Mouse (Mus musculus) limb, embryonic 13.5 days (tissue): ENCODE results near the gene Agtrap. TPM values are rescaled to one million over a fixed set of nuclear protein-coding genes. Genes with fewer than 3 reads are reported as not detected.
"Not testable (repeated sequence)": the region's sequence is repeated elsewhere in the genome, so short reads cannot be mapped to it uniquely, and the experiment has no call there.

ENCODE experiments used
- ATAC-seq: fragments of 200-750 bp; cut with Nextera tagmentation; 2 replicates; pipeline ENCODE4 v1.8.0; 2017; ENCODE audit warnings: low read depth, moderate number of reproducible peaks, moderate TSS enrichment; ENCODE audit not compliant: low FRiP score
- H3K27ac ChIP-seq: fragments of 300-500 bp; sonication (generic); 2 replicates; pipeline ENCODE4 v1.5.1; 2015; ENCODE audit warnings: inconsistent platforms, mild to moderate bottlenecking, moderate library complexity
- H3K27me3 ChIP-seq: fragments of 300-500 bp; sonication (generic); 2 replicates; pipeline ENCODE4 v1.6.1; 2015; ENCODE audit warnings: mild to moderate bottlenecking, inconsistent platforms
- H3K36me3 ChIP-seq: fragments of 300-500 bp; sonication (generic); 2 replicates; pipeline ENCODE4 v1.6.1; 2015; ENCODE audit warnings: inconsistent platforms, mild to moderate bottlenecking, moderate library complexity
- H3K4me1 ChIP-seq: fragments of 300-500 bp; sonication (generic); 2 replicates; pipeline ENCODE4 v1.6.1; 2015; ENCODE audit warnings: inconsistent platforms
- H3K4me2 ChIP-seq: fragments of 300-500 bp; sonication (generic); replicated peaks from 2 replicates; pipeline ENCODE4 v1.6.1; 2015; ENCODE audit warnings: inconsistent platforms, mild to moderate bottlenecking, moderate library complexity
- H3K4me3 ChIP-seq: fragments of 300-500 bp; sonication (generic); 2 replicates; pipeline ENCODE4 v1.5.1; 2015; ENCODE audit warnings: moderate library complexity, mild to moderate bottlenecking, inconsistent platforms
- H3K9ac ChIP-seq: fragments of 300-500 bp; sonication (generic); 2 replicates; pipeline ENCODE4 v1.6.1; 2015; ENCODE audit warnings: mild to moderate bottlenecking, inconsistent platforms
- H3K9me3 ChIP-seq: fragments of 300-500 bp; sonication (generic); 2 replicates; pipeline ENCODE4 v1.6.1; 2016; ENCODE audit warnings: inconsistent platforms
- WGBS: fragments of 180-500 bp; shearing (Covaris S2); methylation state at CpG from one replicate; pipeline ENCODE4 v1.1.7; 2015; 5-methylcytosine and 5-hydroxymethylcytosine counted together
- polyA plus RNA-seq: library from polyadenylated mRNA; unstranded; fragments of >200 nt; fragmentation: Nextera tagmentation; extraction: Ambion mirVana; gene quantifications from 2 replicates; pipeline ENCODE4 v1.2.1, GENCODE M21; 2015

Gene Agtrap
- polyA plus RNA-seq, 1 experiment from 2014 or later, result 14.1 TPM

DNA sequence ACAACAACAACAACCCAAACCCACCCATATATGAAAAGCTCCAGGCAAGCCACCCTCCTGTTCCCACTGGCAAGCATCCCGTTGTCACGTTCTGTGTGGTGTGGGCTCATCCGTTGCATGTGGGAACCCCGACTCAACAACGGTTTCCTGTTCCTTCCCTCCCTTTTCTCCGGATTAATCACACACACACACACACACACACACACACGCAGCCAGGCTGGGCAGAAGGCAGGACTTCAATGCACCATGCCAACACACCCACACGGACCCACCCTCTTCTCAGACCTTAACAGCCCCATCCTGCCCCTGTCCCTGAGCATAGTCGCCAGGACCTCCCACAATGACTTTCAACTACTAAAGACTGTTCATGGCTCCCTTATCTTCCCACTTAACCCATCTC is 32.7 kb upstream of the Agtrap start:
- H3K4me3 ChIP-seq, result no peak overlapping the region
- 0 out of 2 replicates have a peak, but pooled peaks cover 4% of the 10 kb centered on the region for H3K9me3 ChIP-seq
- H3K27ac ChIP-seq, result no peak overlapping the region
- H3K27me3 ChIP-seq, result no peaks in the 10 kb centered on the region
- no peak overlapping the region for H3K4me2 ChIP-seq
- 79% methylated on average over 9 of the region's 9 CpGs for WGBS
- no peaks in the 10 kb centered on the region for H3K36me3 ChIP-seq
- no peak overlapping the region for H3K9ac ChIP-seq
- peaks cover 13% of the 10 kb centered on the region for H3K4me1 ChIP-seq
- no peak for ATAC-seq

DNA sequence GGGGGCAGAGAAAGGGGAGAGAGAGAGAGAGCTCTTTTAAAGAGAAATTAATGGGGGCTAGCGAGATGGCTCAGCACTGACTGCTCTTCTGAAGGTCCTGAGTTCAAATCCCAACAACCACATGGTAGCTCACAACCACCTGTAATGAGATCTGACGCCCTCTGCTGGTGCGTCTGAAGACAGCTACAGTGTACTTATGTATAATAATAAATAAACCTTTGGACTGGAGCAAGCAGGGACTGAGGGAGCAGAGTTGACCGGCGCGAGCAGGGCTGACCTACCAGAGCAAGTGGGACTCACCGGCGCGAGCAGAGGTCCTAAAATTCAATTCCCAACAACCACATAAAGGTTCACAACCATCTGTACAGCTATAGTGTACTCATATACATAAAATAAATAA is 31.7 kb upstream of the Agtrap start:
- not testable (repeated sequence) for H3K27me3 ChIP-seq, H3K9me3 ChIP-seq, H3K36me3 ChIP-seq, H3K4me2 ChIP-seq, H3K4me3 ChIP-seq, H3K27ac ChIP-seq, H3K9ac ChIP-seq, ATAC-seq
- H3K4me1 ChIP-seq, result peaks cover 20% of the 10 kb centered on the region
- WGBS, result 85% methylated on average over 9 of the region's 9 CpGs

DNA sequence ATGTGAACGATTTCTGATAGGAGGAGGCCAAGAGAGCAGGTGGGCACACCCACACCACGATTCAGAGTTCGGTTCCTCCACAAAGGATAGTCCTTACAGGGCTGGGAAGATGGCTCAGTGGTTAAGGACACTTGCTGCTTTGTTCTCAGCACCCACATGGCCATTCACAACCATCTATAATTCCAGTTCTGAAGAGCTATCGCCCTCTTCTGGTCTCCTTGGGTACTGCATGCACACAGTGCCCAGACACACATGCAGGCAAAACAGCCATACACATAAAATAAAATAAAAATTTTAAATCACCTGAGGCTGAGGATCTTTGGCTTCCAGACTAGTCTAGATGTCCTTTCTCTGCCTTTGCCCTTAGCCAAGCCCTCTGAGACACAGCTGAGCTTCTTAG is 29.6 kb upstream of the Agtrap start:
- no peak for ATAC-seq
- H3K36me3 ChIP-seq, result no peaks in the 10 kb centered on the region
- WGBS, result 80% methylated on average over 4 of the region's 4 CpGs

DNA sequence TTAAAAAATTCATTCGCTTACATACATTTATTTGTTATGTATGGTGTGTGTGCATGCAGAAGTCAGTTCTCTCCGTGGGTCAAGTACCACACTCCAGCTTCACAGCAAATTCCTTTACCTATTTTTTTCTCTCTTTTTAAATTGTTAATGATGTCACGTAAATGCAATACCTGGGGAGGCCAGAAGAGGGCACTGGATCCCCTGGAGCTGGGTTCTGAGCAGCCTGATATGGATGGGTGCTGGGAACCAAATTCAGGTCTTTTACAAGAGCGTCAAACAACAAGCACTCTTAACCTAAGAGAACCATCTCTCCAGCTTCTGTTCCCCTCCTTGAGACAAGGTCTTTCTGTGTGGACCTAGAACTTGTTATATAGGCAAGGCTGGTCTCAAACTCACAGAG is 28.8 kb upstream of the Agtrap start:
- no peaks in the 10 kb centered on the region for H3K36me3 ChIP-seq
- H3K4me1 ChIP-seq, result peaks cover 10% of the 10 kb centered on the region
- no peak overlapping the region for H3K4me2 ChIP-seq
- 82% methylated on average over 4 of the region's 4 CpGs for WGBS
- H3K27ac ChIP-seq, result no peak overlapping the region
- no peak overlapping the region for H3K4me3 ChIP-seq
- no peak overlapping the region for H3K9ac ChIP-seq
- 0 out of 2 replicates have a peak, but pooled peaks cover 4% of the 10 kb centered on the region for H3K9me3 ChIP-seq
- no peaks in the 10 kb centered on the region for H3K27me3 ChIP-seq
- no peak for ATAC-seq

More for the DNA sequence above, 29.6 kb upstream of the Agtrap start:
- Histone ChIP-seq H3K27ac (no peak overlapping the region), H3K4me2 (no peak overlapping the region), H3K27me3 (no peaks in the 10 kb centered on the region), H3K9ac (no peak overlapping the region), H3K4me3 (no peak overlapping the region), H3K9me3 (0 out of 2 replicates have a peak, but pooled peaks cover 4% of the 10 kb centered on the region), H3K4me1 (peaks cover 15% of the 10 kb centered on the region)

DNA sequence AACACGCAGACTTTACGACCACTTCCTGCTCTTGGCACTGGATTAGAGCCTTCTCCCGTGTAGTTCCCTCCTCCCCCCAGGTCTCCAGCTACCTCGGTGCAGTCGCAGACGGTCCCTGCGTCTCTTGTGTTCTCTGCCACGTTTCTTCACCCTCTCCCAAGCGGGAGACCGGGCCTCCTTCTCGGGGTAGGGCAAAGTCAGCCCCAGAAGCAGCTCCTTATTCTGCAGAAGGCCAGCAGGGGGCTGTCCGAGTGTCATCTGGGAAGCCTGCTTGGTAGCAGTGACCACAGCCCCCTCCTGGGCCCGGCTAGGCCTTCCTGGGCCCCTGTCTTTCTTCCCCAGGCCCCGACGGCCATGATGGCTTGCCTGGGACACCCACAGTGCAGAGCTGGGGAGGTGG is 27.6 kb upstream of the Agtrap start:
- H3K9me3 ChIP-seq, result 0 out of 2 replicates have a peak, but pooled peaks cover 4% of the 10 kb centered on the region
- no peaks in the 10 kb centered on the region for H3K36me3 ChIP-seq
- no peak overlapping the region; the same call in 1 of the 2 replicates for H3K27ac ChIP-seq
- H3K27me3 ChIP-seq, result no peaks in the 10 kb centered on the region
- peak overlapping the region; percentile 39 for H3K4me2 ChIP-seq
- H3K9ac ChIP-seq, result peak overlapping the region; percentile 50
- 5% methylated on average over 15 of the region's 15 CpGs for WGBS
- no peak; the same call in 1 of the 2 replicates for ATAC-seq
- H3K4me3 ChIP-seq, result peak overlapping the region; percentile 4; the same call in 1 of the 2 replicates
- peaks cover 10% of the 10 kb centered on the region for H3K4me1 ChIP-seq

DNA sequence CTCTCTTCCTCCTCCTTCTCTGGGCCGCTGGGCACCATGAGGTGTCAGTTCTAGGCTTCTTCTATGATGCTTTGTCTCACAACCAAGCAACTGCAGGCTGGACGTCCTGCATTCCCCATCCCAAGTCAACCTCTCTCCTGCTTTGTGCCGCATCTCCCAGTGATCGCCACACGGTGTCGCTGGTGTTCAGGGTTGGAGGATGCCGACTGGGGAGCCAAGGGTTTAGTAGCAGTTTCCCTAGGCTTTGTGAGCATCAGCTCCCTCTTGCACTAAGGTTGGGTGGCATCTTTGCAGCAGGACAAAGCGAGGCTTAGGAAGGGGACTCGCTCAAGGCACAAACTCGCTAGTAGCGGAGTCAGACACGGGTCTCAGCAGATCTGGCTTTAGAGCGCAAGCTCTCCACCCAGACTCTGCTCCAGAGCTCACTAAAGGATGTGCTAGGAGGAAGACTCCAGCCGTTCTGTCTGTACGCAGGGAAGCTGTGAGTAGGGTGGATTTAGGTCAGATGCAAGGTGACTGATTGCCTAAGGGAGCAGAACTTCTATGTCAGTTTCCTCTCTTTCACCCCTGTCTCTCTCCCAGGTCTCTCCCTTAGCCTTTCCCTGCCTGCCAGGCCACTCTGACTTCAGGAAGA is 27.0 kb upstream of the Agtrap start:
- H3K27ac ChIP-seq, result no peak overlapping the region; the same call in 1 of the 2 replicates
- H3K4me2 ChIP-seq, result peak overlapping the region; percentile 39
- H3K9me3 ChIP-seq, result 0 out of 2 replicates have a peak, but pooled peaks cover 4% of the 10 kb centered on the region
- ATAC-seq, result peak; percentile 35; the same call in 1 of the 2 replicates
- peak overlapping the region; percentile 4 for H3K4me3 ChIP-seq
- H3K9ac ChIP-seq, result peak overlapping the region; percentile 50
- peaks cover 10% of the 10 kb centered on the region for H3K4me1 ChIP-seq
- H3K36me3 ChIP-seq, result no peaks in the 10 kb centered on the region
- WGBS, result 6% methylated on average over 15 of the region's 15 CpGs
- H3K27me3 ChIP-seq, result no peaks in the 10 kb centered on the region

DNA sequence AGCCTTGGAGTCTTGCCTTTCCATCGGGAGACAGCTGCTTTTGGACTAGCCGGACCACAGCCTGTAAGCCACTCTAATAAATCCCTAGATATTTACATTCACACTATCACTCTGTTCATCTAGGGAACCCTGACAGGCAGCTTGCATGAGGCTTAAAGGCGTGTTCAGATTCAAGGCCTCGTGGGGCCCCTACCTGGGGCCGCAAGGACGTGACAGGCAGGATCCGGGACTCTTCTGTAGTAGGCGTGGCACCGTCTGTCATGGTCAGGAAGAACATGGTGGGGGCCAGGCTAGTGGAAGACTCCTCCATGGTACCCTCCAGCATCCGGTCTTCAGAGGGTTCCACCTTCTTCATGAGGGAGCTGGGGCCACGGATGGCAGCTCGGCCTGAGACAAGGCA is 24.7 kb upstream of the Agtrap start:
- H3K9ac ChIP-seq, result no peak overlapping the region
- H3K36me3 ChIP-seq, result no peaks in the 10 kb centered on the region
- WGBS, result 82% methylated on average over 12 of the region's 12 CpGs
- H3K4me2 ChIP-seq, result no peak overlapping the region
- H3K9me3 ChIP-seq, result 0 out of 2 replicates have a peak, but pooled peaks cover 4% of the 10 kb centered on the region
- no peak overlapping the region for H3K27ac ChIP-seq
- no peak for ATAC-seq
- no peak overlapping the region for H3K4me3 ChIP-seq
- H3K4me1 ChIP-seq, result peaks cover 21% of the 10 kb centered on the region
- H3K27me3 ChIP-seq, result peaks cover 12% of the 10 kb centered on the region; the same call in 1 of the 2 replicates

DNA sequence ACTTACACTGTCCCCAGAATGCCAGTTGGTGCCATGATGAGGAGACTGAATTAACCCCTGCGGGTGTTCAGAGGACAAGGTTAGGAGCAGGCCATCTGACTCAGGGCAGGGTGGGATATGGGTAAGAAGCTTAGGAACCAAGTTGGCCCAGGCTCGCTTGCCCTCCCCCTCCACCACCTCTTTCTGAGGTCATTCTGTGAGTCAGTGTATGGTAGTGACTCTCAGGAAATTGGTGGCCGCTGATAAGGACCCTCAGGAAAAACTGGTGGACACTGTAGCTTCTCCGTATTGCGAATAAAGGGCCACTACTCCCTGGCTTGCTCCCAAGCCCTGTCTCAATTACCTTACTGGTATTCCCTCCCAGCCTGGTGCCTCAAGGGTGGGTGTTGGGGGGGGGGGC is 21.4 kb upstream of the Agtrap start:
- no peak for ATAC-seq
- no peaks in the 10 kb centered on the region for H3K9me3 ChIP-seq
- peaks cover 17% of the 10 kb centered on the region; the same call in 1 of the 2 replicates for H3K27me3 ChIP-seq
- H3K4me1 ChIP-seq, result peaks cover 13% of the 10 kb centered on the region; the same call in 1 of the 2 replicates
- no peak overlapping the region for H3K4me2 ChIP-seq
- H3K36me3 ChIP-seq, result no peaks in the 10 kb centered on the region
- H3K9ac ChIP-seq, result no peak overlapping the region
- H3K27ac ChIP-seq, result no peak overlapping the region
- WGBS, result 79% methylated on average over 5 of the region's 5 CpGs
- no peak overlapping the region for H3K4me3 ChIP-seq

DNA sequence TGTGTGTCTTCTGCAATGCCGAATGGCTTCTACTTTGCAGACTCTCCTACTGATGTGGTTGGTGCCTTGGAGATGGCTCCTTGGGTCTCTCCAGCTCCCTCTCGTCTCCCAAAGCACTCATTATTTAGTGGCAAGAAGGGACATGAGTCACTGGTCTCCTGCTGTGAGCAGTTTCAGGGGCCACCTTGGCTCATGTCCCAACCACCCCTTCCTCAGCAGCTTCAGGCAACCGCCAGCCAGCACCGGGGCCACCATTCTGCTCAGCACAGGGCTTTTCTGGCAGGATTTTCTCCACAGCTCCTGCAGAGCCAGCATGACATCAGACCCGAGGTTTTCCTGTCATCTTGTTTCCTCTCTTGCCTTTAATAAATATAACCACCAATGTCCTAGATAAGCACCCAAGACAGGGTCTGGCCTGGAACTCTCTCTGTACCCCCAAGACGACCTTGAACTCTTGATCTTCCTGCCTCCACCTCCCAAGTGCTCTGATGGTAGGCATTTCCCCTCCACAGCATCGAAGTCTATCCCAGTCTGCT is 20.8 kb upstream of the Agtrap start:
- no peak overlapping the region for H3K4me2 ChIP-seq
- H3K4me1 ChIP-seq, result peaks cover 13% of the 10 kb centered on the region; the same call in 1 of the 2 replicates
- H3K27ac ChIP-seq, result no peak overlapping the region
- no peak overlapping the region for H3K9ac ChIP-seq
- no peaks in the 10 kb centered on the region for H3K9me3 ChIP-seq
- 43% methylated on average over 7 of the region's 7 CpGs for WGBS
- H3K36me3 ChIP-seq, result no peaks in the 10 kb centered on the region
- H3K4me3 ChIP-seq, result no peak overlapping the region
- ATAC-seq, result no peak
- peaks cover 17% of the 10 kb centered on the region; the same call in 1 of the 2 replicates for H3K27me3 ChIP-seq

DNA sequence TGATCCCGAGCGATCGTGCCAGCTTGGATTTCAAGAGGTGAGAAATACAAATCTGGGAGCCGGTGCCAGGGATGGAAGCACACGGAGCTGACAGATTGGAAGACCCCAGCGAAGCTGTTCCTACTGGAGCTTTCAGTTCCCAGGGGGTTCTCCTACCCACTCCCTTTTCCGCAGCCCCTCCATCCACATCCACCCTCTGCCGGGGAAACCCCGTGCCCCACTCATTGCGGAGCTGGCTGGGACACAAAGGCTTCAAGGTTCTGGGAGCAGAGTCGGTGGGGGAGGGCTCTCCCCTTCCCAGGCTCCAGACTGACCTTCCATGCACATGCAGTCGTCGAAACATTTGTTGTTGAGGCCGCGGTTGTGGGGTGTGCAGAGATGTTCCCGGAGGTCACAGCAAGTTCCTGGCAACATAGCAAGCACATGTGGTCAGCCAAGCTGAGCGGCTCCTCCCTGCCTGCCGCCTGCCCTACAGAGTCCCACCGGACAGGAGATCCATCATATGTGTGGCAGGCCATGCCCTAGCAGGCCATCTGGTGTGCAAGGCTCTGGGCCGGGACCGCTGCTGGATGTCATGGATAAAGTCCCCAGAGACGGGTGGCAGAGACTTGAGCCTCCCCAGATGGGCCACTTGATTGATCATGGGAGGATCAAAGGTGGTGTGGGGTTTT is 19.9 kb upstream of the Agtrap start:
- 26% methylated on average over 22 of the region's 22 CpGs for WGBS
- peaks cover 13% of the 10 kb centered on the region; the same call in 1 of the 2 replicates for H3K4me1 ChIP-seq
- H3K27me3 ChIP-seq, result peaks cover 17% of the 10 kb centered on the region; the same call in 1 of the 2 replicates
- peak overlapping the region; percentile 34 for H3K4me2 ChIP-seq
- H3K27ac ChIP-seq, result no peak overlapping the region
- no peak overlapping the region for H3K4me3 ChIP-seq
- no peaks in the 10 kb centered on the region for H3K36me3 ChIP-seq
- H3K9me3 ChIP-seq, result no peaks in the 10 kb centered on the region
- no peak for ATAC-seq
- H3K9ac ChIP-seq, result peak overlapping the region; percentile 55

DNA sequence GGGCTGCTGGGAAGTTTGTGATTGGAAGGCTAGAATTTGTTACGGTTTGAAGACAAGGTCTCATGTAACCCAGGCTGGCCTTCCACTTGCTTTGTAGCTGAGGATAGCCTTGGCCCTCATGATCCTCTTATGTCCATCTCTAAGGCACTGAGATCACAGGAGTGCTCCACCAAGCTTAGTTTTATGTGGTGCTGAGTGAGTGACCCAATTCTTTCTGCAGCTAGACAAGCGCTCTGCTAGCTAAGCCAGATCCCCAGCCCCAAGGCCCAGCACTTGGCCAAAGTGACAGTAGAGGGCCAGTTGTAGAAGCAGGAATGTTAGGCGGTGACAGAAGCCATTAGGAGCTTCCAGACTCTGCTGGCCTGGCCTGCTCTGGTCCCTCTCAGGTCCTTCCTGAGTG is 16.3 kb upstream of the Agtrap start:
- Histone ChIP-seq H3K9ac (no peak overlapping the region), H3K36me3 (no peaks in the 10 kb centered on the region), H3K4me2 (no peak overlapping the region), H3K27ac (no peak overlapping the region), H3K4me1 (peaks cover 21% of the 10 kb centered on the region), H3K9me3 (no peaks in the 10 kb centered on the region), H3K27me3 (peaks cover 17% of the 10 kb centered on the region; the same call in 1 of the 2 replicates), H3K4me3 (no peak overlapping the region)
- 73% methylated on average over 3 of the region's 3 CpGs for WGBS
- ATAC-seq, result no peak
